Mouse (Mus musculus): ENCODE measurements around the gene Ppp1r10. TPM values are rescaled to one million over a fixed set of nuclear protein-coding genes. Genes with fewer than 3 reads are reported as not detected.

The Ppp1r10 gene
- polyA plus RNA-seq, 1 experiment, result 24.3 TPM

- no peaks in the 10 kb centered on the region for H3K36me3 ChIP-seq (ENCODE audit: control insufficient read depth, insufficient read depth, low read length)
- DNase-seq, result peak; percentile 96
- peaks cover 9% of the 10 kb centered on the region; the same call in 1 of the 2 replicates for H3K4me1 ChIP-seq (ENCODE audit: control insufficient read depth, insufficient read depth, low read length)
- under 1% methylated on average over 103 of the region's 109 CpGs for WGBS
- H3K27ac ChIP-seq (ENCODE audit: insufficient read depth, low read depth, low read length), result peak within 1 kb of the TSS; percentile 72
- H3K27me3 ChIP-seq (replicated peaks; ENCODE audit: control insufficient read depth, insufficient read depth, low read length), result no peaks in the 10 kb centered on the region
- TF ChIP-seq CTCF (conservative IDR thresholded peaks at IDR 0.05; ENCODE audit: insufficient read depth, insufficient read length, low read depth, low read length) (no peak), POLR2A (IDR thresholded peaks at IDR 0.05; ENCODE audit: low read depth, low read length) (no peak)
- peak within 1 kb of the TSS; percentile 72 for H3K4me3 ChIP-seq (ENCODE audit: insufficient read depth, low read depth, low read length)
These were observed 63.4 kb downstream of the Ppp1r10 start, which contains the start of the genes Gnl1 and Prr3 for GRCm38 (mm10) chr17:35979401-35980362. Gnl1 (plus strand) TSS chr17:35979851. Prr3 (minus strand) TSS chr17:35980236.

- Histone ChIP-seq H3K27me3 (replicated peaks; ENCODE audit: control insufficient read depth, insufficient read depth, low read length) (no peaks in the 10 kb centered on the region), H3K36me3 (ENCODE audit: control insufficient read depth, insufficient read depth, low read length) (no peaks in the 10 kb centered on the region), H3K4me1 (ENCODE audit: control insufficient read depth, insufficient read depth, low read length) (peaks cover 9% of the 10 kb centered on the region; the same call in 1 of the 2 replicates), H3K27ac (ENCODE audit: insufficient read depth, low read depth, low read length) (peak overlapping the region; percentile 21; the same call in 1 of the 2 replicates), H3K4me3 (ENCODE audit: insufficient read depth, low read depth, low read length) (peak overlapping the region; percentile 72)
- under 1% methylated on average over 29 of the region's 29 CpGs for WGBS
- TF ChIP-seq POLR2A (IDR thresholded peaks at IDR 0.05; ENCODE audit: low read depth, low read length) (no peak), CTCF (conservative IDR thresholded peaks at IDR 0.05; ENCODE audit: insufficient read depth, insufficient read length, low read depth, low read length) (no peak)
- peak; percentile 60 for DNase-seq
These were observed 64.1 kb downstream of the Ppp1r10 start for GRCm38 (mm10) chr17:35980363-35980754.

GRCm38 (mm10) chr17:35981776-35982175, 65.5 kb downstream of the Ppp1r10 start:
- peaks cover 9% of the 10 kb centered on the region; the same call in 1 of the 2 replicates for H3K4me1 ChIP-seq (ENCODE audit: control insufficient read depth, insufficient read depth, low read length)
- WGBS, result 93% methylated on average over 9 of the region's 9 CpGs
- TF ChIP-seq POLR2A (IDR thresholded peaks at IDR 0.05; ENCODE audit: low read depth, low read length), result no peak
- no peaks in the 10 kb centered on the region for H3K27me3 ChIP-seq (replicated peaks; ENCODE audit: control insufficient read depth, insufficient read depth, low read length)
- H3K36me3 ChIP-seq (ENCODE audit: control insufficient read depth, insufficient read depth, low read length), result no peaks in the 10 kb centered on the region
- H3K27ac ChIP-seq (ENCODE audit: insufficient read depth, low read depth, low read length), result no peak overlapping the region
- no peak for DNase-seq
- H3K4me3 ChIP-seq (ENCODE audit: insufficient read depth, low read depth, low read length), result no peak overlapping the region

Other genes with a start within 250 kb of the Ppp1r10 start
- 21.5 and 31.3 TPM in 2 replicates for gene Vars2, start 248.8 kb upstream of the Ppp1r10 start, polyA plus RNA-seq (2012; rRNA removed)
- 28.7 and 29.1 TPM in 2 replicates for gene Gtf2h4, start 242.7 kb upstream of the Ppp1r10 start, polyA plus RNA-seq (2012; rRNA removed)
- gene Ddr1, start 211.8 kb upstream of the Ppp1r10 start, polyA plus RNA-seq (2012; rRNA removed), result 91.2 and 109 TPM in 2 replicates
- gene Ier3, start 94.8 kb upstream of the Ppp1r10 start, polyA plus RNA-seq (2012; rRNA removed), result 26.3 and 28.4 TPM in 2 replicates
- gene Flot1, start 93.2 kb upstream of the Ppp1r10 start, polyA plus RNA-seq (2012; rRNA removed), result 45.3 and 45.7 TPM in 2 replicates
- 98.9 and 109 TPM in 2 replicates for gene Tubb5, start 78.1 kb upstream of the Ppp1r10 start, polyA plus RNA-seq (2012; rRNA removed)
- gene Mdc1, start 74.9 kb upstream of the Ppp1r10 start, polyA plus RNA-seq (2012; rRNA removed), result 5.7 TPM in 2 replicates
- 4.0 and 6.3 TPM in 2 replicates for gene Nrm, start 55.1 kb upstream of the Ppp1r10 start, polyA plus RNA-seq (2012; rRNA removed)
- gene Ppp1r18, start 50.8 kb upstream of the Ppp1r10 start, polyA plus RNA-seq (2012; rRNA removed), result 12.4 and 17.8 TPM in 2 replicates
- 50.1 and 65.0 TPM in 2 replicates for gene Dhx16, start 36.6 kb upstream of the Ppp1r10 start, polyA plus RNA-seq (2012; rRNA removed)
- 118 and 132 TPM in 2 replicates for gene 2310061I04Rik, start 19.0 kb upstream of the Ppp1r10 start, polyA plus RNA-seq (2012; rRNA removed)
- 42.9 and 54.6 TPM in 2 replicates for gene Atat1, start 6.4 kb upstream of the Ppp1r10 start, polyA plus RNA-seq (2012; rRNA removed)
- gene Mrps18b, start within 50 bp of the Ppp1r10 start, polyA plus RNA-seq (2012; rRNA removed), result 91.4 and 94.1 TPM in 2 replicates
- 59.4 and 63.6 TPM in 2 replicates for gene Abcf1, start 53.3 kb downstream of the Ppp1r10 start, polyA plus RNA-seq (2012; rRNA removed)
- 20.5 and 23.8 TPM in 2 replicates for gene Gnl1, start 63.4 kb downstream of the Ppp1r10 start, polyA plus RNA-seq (2012; rRNA removed)
- gene Prr3, start 63.8 kb downstream of the Ppp1r10 start, polyA plus RNA-seq (2012; rRNA removed), result 18.5 and 19.0 TPM in 2 replicates
- gene H2-T24, start 104.1 kb downstream of the Ppp1r10 start, polyA plus RNA-seq (2012; rRNA removed), result 3.5 and 5.4 TPM in 2 replicates
- gene H2-T23, start 116.4 kb downstream of the Ppp1r10 start, polyA plus RNA-seq (2012; rRNA removed), result 174 and 175 TPM in 2 replicates
- gene H2-T22, start 126.3 kb downstream of the Ppp1r10 start, polyA plus RNA-seq (2012; rRNA removed), result 70.6 and 73.2 TPM in 2 replicates
- gene Gm6034, start 126.5 kb downstream of the Ppp1r10 start, polyA plus RNA-seq (2012; rRNA removed), result not detected in 2 replicates
- 13.9 and 14.8 TPM in 2 replicates for gene Gm11127, start 141.9 kb downstream of the Ppp1r10 start, polyA plus RNA-seq (2012; rRNA removed)
- gene Gm19684, start 205.2 kb downstream of the Ppp1r10 start, polyA plus RNA-seq (2012; rRNA removed), result 0.15 and 0.36 TPM in 2 replicates
- 0.19 TPM in 1 of 2 replicates, not detected in the other for gene Gm7030, start 213.0 kb downstream of the Ppp1r10 start, polyA plus RNA-seq (2012; rRNA removed)

All from kidney, adult 2 months (tissue).